In the genomic region with DNA sequence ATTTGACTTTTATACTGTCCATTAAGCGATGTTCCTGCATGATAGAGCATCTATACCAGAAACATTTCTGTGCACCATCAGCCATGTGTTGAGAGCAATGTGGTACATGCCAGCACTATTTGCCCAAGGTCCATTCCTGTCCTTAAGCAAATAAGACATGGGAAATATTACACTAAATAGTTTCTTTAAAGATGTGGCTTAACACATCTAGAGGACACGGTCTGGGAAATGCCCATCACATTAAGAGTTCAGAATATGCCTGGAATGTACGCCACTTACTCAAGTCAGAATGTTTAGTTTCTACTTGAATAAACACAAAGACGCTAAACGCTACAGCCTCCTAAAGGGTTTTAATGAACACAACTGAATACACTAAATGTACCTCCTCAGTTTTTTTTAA, we compare ENCODE assay signal across 23 mouse cellular contexts.
"Had no signal": no experiment of that assay in that cellular context is flagged by ENCODE, and none has a peak within 500 bp of the region (broad histone marks: within the 10 kb centered on the region; RNA-seq: fewer than 3 reads in every experiment).

No protein-coding gene starts in this region.

- H3K4me1 ChIP-seq: heart, embryonic 12.5 days; hindbrain, embryonic 10.5 days; hindbrain, embryonic 12.5 days; intestine, embryonic 15.5 days; limb, embryonic 13.5 days had no signal

- H3K9ac ChIP-seq: heart, embryonic 12.5 days; hindbrain, embryonic 12.5 days; hindbrain, embryonic 14.5 days; intestine, embryonic 15.5 days; limb, embryonic 13.5 days had no signal

- ATAC-seq: hindbrain, embryonic 16.5 days; inflammation-experienced regulatory T-cells, adult 6 months; intestine, embryonic 15.5 days; intestine, postnatal 0 days had no signal

- H3K27me3 ChIP-seq: heart, embryonic 12.5 days; hindbrain, embryonic 12.5 days; intestine, embryonic 15.5 days; limb, embryonic 13.5 days had no signal

- H3K27ac ChIP-seq: gastrocnemius, adult 2 months; heart, embryonic 10.5 days; hindbrain, embryonic 10.5 days; hindbrain, embryonic 12.5 days; hindbrain, embryonic 14.5 days; intestine, embryonic 15.5 days; limb, embryonic 13.5 days had no signal

- DNase-seq: gastrocnemius, adult 2 months; gastrocnemius, postnatal 10 days; gastrocnemius, postnatal 25 days; heart, adult 18-20 months; heart, postnatal 10 days; heart, postnatal 4 days; kidney, adult 18-20 months; kidney, adult 8-10 months; kidney, postnatal 10 days; kidney, postnatal 25 days; layer of hippocampus, adult 9-11 months; layer of hippocampus, postnatal 36 days; left cerebral cortex, postnatal 4 days had no signal

- H3K9me3 ChIP-seq: heart, embryonic 10.5 days; heart, embryonic 12.5 days; hindbrain, embryonic 10.5 days; hindbrain, embryonic 12.5 days; intestine, embryonic 15.5 days; limb, embryonic 13.5 days had no signal

- H3K4me3 ChIP-seq: gastrocnemius, adult 2 months; heart, embryonic 10.5 days; heart, embryonic 12.5 days; hindbrain, embryonic 10.5 days; hindbrain, embryonic 12.5 days; intestine, embryonic 15.5 days; limb, embryonic 13.5 days had no signal

- H3K4me2 ChIP-seq: heart, embryonic 12.5 days; hindbrain, embryonic 12.5 days; hindbrain, embryonic 14.5 days; intestine, embryonic 15.5 days; limb, embryonic 13.5 days had no signal

- H3K36me3 ChIP-seq: heart, embryonic 10.5 days; heart, embryonic 12.5 days; hindbrain, embryonic 10.5 days; hindbrain, embryonic 12.5 days; intestine, embryonic 15.5 days; limb, embryonic 13.5 days had no signal
